Mouse (Mus musculus): Measurements from ENCODE around the gene Sri.

GRCm38 (mm10) chr5:8073901-8074561, 28.2 kb downstream of the Sri start:
- no peak for TF ChIP-seq POLR2A (IDR thresholded peaks at IDR 0.05; ENCODE audit: low read depth, low read length)
- no peak for TF ChIP-seq CTCF (IDR thresholded peaks at IDR 0.05; ENCODE audit: borderline replicate concordance, insufficient read depth, low read length)

All from embryonic fibroblast, embryonic 13.5 days (primary cell).